18 mouse cellular contexts compared by ENCODE assay signal in genomic region chr15:102696899-102697298, GRCm38 (mm10).
"Had no signal": no experiment of that assay in that cellular context is flagged by ENCODE, and none has a peak within 500 bp of the region (broad histone marks: within the 10 kb centered on the region; RNA-seq: fewer than 3 reads in every experiment).

No protein-coding gene starts in this region.

- H3K9ac ChIP-seq: liver, embryonic 13.5 days; lung, embryonic 15.5 days; midbrain, embryonic 12.5 days; midbrain, embryonic 15.5 days had no signal

- H3K4me2 ChIP-seq: liver, embryonic 13.5 days; lung, embryonic 15.5 days; midbrain, embryonic 12.5 days; midbrain, embryonic 15.5 days had no signal

- H3K27ac ChIP-seq: hindbrain, postnatal 0 days; kidney, postnatal 0 days; layer of hippocampus, adult 2 months; left cerebral cortex, adult 2 months; liver, embryonic 13.5 days; lung, embryonic 15.5 days; macrophage; midbrain, embryonic 12.5 days; midbrain, embryonic 15.5 days; stomach, postnatal 0 days had no signal

- H3K4me3 ChIP-seq: layer of hippocampus, adult 2 months; left cerebral cortex, adult 2 months; liver, embryonic 13.5 days; lung, embryonic 15.5 days; midbrain, embryonic 12.5 days; midbrain, embryonic 15.5 days had no signal

- ATAC-seq: hindbrain, postnatal 0 days; inflammation-experienced regulatory T-cells, adult 6 months; intestine, embryonic 16.5 days; midbrain, embryonic 15.5 days had no signal

- DNase-seq: kidney, adult 18-20 months; kidney, postnatal 25 days; layer of hippocampus, adult 9-11 months; layer of hippocampus, postnatal 36 days; liver, embryonic 13.5 days; thymus, adult 2 months; thymus, postnatal 14 days had no signal

- H3K36me3 ChIP-seq: liver, embryonic 13.5 days; lung, embryonic 15.5 days; midbrain, embryonic 12.5 days; midbrain, embryonic 15.5 days had no signal

- H3K9me3 ChIP-seq: liver, embryonic 13.5 days; lung, embryonic 15.5 days; midbrain, embryonic 12.5 days; midbrain, embryonic 15.5 days had no signal
